Mouse (Mus musculus): Measurements from ENCODE around the gene Tmem82.
A peak's percentile ranks its signal among the peaks of the same experiment; 100 is the strongest.

DNA sequence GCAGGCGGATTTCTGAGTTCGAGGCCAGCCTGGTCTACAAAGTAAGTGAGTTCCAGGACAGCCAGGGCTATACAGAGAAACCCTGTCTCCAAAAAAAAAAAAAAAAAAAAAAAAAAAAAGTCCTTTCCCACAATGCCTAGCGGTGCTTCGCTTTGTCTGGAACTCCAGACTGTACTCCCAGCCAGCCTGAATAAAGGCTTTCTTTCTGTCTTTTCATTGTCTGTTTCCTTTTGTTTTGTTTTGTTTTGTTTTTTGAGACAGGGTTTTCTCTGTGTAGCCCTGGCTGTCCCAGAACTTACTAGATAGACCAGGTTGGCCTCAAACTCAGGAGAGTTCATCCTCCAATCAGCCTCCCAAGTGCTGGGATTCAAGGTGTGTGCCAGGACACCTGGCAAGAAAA is 54.2 kb downstream of the Tmem82 start:
- TF ChIP-seq ZC3H11A (IDR thresholded peaks at IDR 0.05; ENCODE audit: borderline replicate concordance, low read depth, low read length) (no peak), HCFC1 (IDR thresholded peaks at IDR 0.05; ENCODE audit: borderline replicate concordance, insufficient read depth, low read length) (no peak), ZNF384 (IDR thresholded peaks at IDR 0.05; ENCODE audit: low read depth, low read length) (peak; percentile 97), CHD2 (IDR thresholded peaks at IDR 0.05; ENCODE audit: low read depth, low read length) (no peak), MAFK (IDR thresholded peaks at IDR 0.05; ENCODE audit: insufficient read depth, low read depth, low read length) (no peak)
